Mouse (Mus musculus): Measurements from ENCODE around the gene Cog2.
A peak's percentile ranks its signal among the peaks of the same experiment; 100 is the strongest.

Cog2 gene

GRCm38 (mm10) chr8:124517142-124517541, 3.4 kb upstream of the Cog2 start:
- DNase-seq = no peak

GRCm38 (mm10) chr8:124521946-124522345, 1.4 kb downstream of the Cog2 start:
- no peak for DNase-seq

GRCm38 (mm10) chr8:124526261-124526660, 5.7 kb downstream of the Cog2 start:
- DNase-seq = peak; percentile 75

- DNase-seq = no peak
Observed at GRCm38 (mm10) chr8:124530076-124530475, 9.5 kb downstream of the Cog2 start.

- DNase-seq = no peak
Observed at GRCm38 (mm10) chr8:124530556-124530955, 10.0 kb downstream of the Cog2 start.

- no peak for DNase-seq
Observed at GRCm38 (mm10) chr8:124530996-124531395, 10.4 kb downstream of the Cog2 start.

- no peak for DNase-seq
Observed at GRCm38 (mm10) chr8:124532626-124533025, 12.1 kb downstream of the Cog2 start.

GRCm38 (mm10) chr8:124535451-124535850, 14.9 kb downstream of the Cog2 start:
- no peak for DNase-seq

GRCm38 (mm10) chr8:124540906-124541305, 20.3 kb downstream of the Cog2 start:
- no peak for DNase-seq

- no peak for DNase-seq
Observed at GRCm38 (mm10) chr8:124542001-124542400, 21.4 kb downstream of the Cog2 start.

- no peak for DNase-seq
Observed at GRCm38 (mm10) chr8:124543272-124543671, 22.7 kb downstream of the Cog2 start.

- no peak for DNase-seq
Observed at GRCm38 (mm10) chr8:124546371-124546770, 25.8 kb downstream of the Cog2 start.

GRCm38 (mm10) chr8:124546815-124547214, 26.2 kb downstream of the Cog2 start:
- DNase-seq = no peak

GRCm38 (mm10) chr8:124547269-124547668, 26.7 kb downstream of the Cog2 start:
- DNase-seq = no peak

GRCm38 (mm10) chr8:124548187-124548586, 27.6 kb downstream of the Cog2 start:
- DNase-seq = no peak

GRCm38 (mm10) chr8:124551011-124551661, 30.6 kb downstream of the Cog2 start:
- no peak for DNase-seq

- DNase-seq = no peak
Observed at GRCm38 (mm10) chr8:124555113-124555750, 34.7 kb downstream of the Cog2 start.

- no peak for DNase-seq
Observed at GRCm38 (mm10) chr8:124556164-124556563, 35.6 kb downstream of the Cog2 start.

- DNase-seq = no peak
Observed at GRCm38 (mm10) chr8:124556658-124557057, 36.1 kb downstream of the Cog2 start.

- no peak for DNase-seq
Observed at GRCm38 (mm10) chr8:124557476-124557875, 36.9 kb downstream of the Cog2 start.

- DNase-seq = no peak
Observed at GRCm38 (mm10) chr8:124567126-124567525, 46.6 kb downstream of the Cog2 start.

GRCm38 (mm10) chr8:124567584-124567983, 47.0 kb downstream of the Cog2 start:
- DNase-seq = peak; percentile 93

GRCm38 (mm10) chr8:124569100-124569499, 48.5 kb downstream of the Cog2 start:
- peak; percentile 93 for DNase-seq

- peak; percentile 99 for DNase-seq
Observed at GRCm38 (mm10) chr8:124569593-124569992, 49.0 kb downstream of the Cog2 start, which contains the start of gene Agt. Agt (minus strand) TSS chr8:124569706.
